Mouse (Mus musculus): ENCODE results near the gene Zfp968. TPM values are rescaled to one million over a fixed set of nuclear protein-coding genes. Genes with fewer than 3 reads are reported as not detected.

Zfp968 gene
- total RNA-seq (2023), result not detected

GRCm38 (mm10) chr2:175372136-175372535 is at the start of gene Zfp968:
TSS of gene Zfp968 (plus strand) at chr2:175372436.

GRCm38 (mm10) chr2:175338097-175338496 is 34.1 kb upstream of the Zfp968 start, which contains the start of gene Gm4631:
TSS of gene Gm4631 (minus strand) at chr2:175338197.

Other genes starting within 250 kb of the Zfp968 start
- 1 to 10 TPM in 1 of 2 experiments, under 1 TPM in 1; 0.26 to 1.2 TPM for gene Gm14399, start 230.4 kb upstream of the Zfp968 start, total RNA-seq (2023)
- not detected for gene Gm14443, start 196.6 kb upstream of the Zfp968 start, total RNA-seq (2023)
- gene Gm14391, start 165.5 kb upstream of the Zfp968 start, total RNA-seq (2023), result 1 to 10 TPM; 6.4 to 8.3 TPM
- gene Gm14440, start 97.3 kb upstream of the Zfp968 start, total RNA-seq (2023), result 1 to 10 TPM in 1 of 2 experiments, under 1 TPM in 1; 0.82 to 3.9 TPM
- gene Gm4631, start 34.2 kb upstream of the Zfp968 start, total RNA-seq (2023), result 1 to 10 TPM; 3.2 to 4.1 TPM
- under 1 TPM; 0.58 to 0.64 TPM for gene Gm4724, start 63.4 kb downstream of the Zfp968 start, total RNA-seq (2023)
- 1 to 10 TPM in 1 of 2 experiments, under 1 TPM in 1; 0.68 to 1.0 TPM for gene Zfp965, start 97.5 kb downstream of the Zfp968 start, total RNA-seq (2023)